Mouse (Mus musculus): Measurements from ENCODE around the gene Tcea3. TPM values are rescaled to one million over a fixed set of nuclear protein-coding genes. Genes with fewer than 3 reads are reported as not detected.

The Tcea3 gene
- polyA plus RNA-seq, 1 experiment from 2014 or later, result 23.6 TPM

DNA sequence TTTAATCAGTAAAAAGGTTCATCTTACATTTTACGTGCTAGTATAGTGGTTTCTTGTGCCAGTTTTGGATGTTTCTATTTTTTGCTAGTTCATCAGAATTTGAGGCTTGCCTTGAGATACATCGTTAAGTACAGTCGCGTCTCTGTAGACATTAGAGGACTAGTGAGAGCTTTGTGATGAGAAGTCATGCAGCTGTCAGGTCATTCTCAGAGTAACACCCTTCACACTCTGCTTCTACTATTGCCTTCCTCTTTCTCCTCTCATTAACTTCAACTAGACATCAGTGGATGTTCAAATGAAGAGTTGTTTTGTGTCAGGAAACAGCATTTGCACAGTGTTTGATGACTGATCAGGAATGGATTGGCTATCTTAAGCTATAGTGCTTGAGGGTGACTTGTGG is 65.1 kb downstream of the Tcea3 start:
- no peak overlapping the region for H3K27ac ChIP-seq (ENCODE audit: low read depth, low read length)
- peak overlapping the region; percentile 82 for H3K4me2 ChIP-seq (replicated peaks; ENCODE audit: low read depth)
- 13% methylated on average over 4 of the region's 4 CpGs for WGBS
- H3K27me3 ChIP-seq (replicated peaks; ENCODE audit: control insufficient read depth, insufficient read depth, low read length), result no peaks in the 10 kb centered on the region
- H3K9me3 ChIP-seq (ENCODE audit: control insufficient read depth), result no peaks in the 10 kb centered on the region
- TF ChIP-seq CTCF (IDR thresholded peaks at IDR 0.05; ENCODE audit: low read depth), result no peak
- H3K4me1 ChIP-seq (replicated peaks; ENCODE audit: control insufficient read depth, insufficient read depth, low read length), result 0 out of 2 replicates have a peak, but pooled peaks cover 7% of the 10 kb centered on the region
- no peak for ATAC-seq
- H3K36me3 ChIP-seq (ENCODE audit: control insufficient read depth, insufficient read depth), result peaks cover 3% of the 10 kb centered on the region; the same call in 1 of the 2 replicates
- H3K4me3 ChIP-seq (ENCODE audit: low read depth, low read length), result peak overlapping the region; percentile 92; the same call in 1 of the 2 replicates
- 0 out of 2 replicates have a peak overlapping the region, but pooled peaks have one; percentile 11 for H3K9ac ChIP-seq (ENCODE audit: low read depth, low read length)

DNA sequence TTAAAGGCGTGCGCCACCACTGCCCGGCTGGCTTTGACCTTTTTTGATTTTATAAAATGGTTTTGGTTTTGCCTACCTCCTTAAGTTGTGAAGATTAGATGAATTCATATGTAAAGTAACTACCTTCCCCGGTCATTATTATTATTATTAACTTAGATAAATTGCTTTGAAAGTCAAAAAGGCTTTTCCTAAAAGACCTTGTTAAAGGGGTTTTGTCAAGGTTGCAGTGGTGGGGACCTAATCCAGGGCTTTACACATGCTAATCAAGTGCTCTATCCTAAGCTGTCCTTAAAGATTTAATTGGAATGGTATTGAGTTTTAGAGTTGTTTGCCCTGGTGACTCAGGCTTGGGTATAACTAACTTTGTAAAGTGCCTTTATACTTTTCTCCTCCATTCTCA is 70.1 kb downstream of the Tcea3 start:
- H3K4me1 ChIP-seq (replicated peaks; ENCODE audit: control insufficient read depth, insufficient read depth, low read length), result 0 out of 2 replicates have a peak, but pooled peaks cover 7% of the 10 kb centered on the region
- H3K4me2 ChIP-seq (replicated peaks; ENCODE audit: low read depth), result no peak overlapping the region
- no peak overlapping the region for H3K9ac ChIP-seq (ENCODE audit: low read depth, low read length)
- TF ChIP-seq CTCF (IDR thresholded peaks at IDR 0.05; ENCODE audit: low read depth), result no peak
- ATAC-seq, result no peak
- H3K36me3 ChIP-seq (ENCODE audit: control insufficient read depth, insufficient read depth), result peaks cover 39% of the 10 kb centered on the region
- no peak overlapping the region for H3K27ac ChIP-seq (ENCODE audit: low read depth, low read length)
- H3K4me3 ChIP-seq (ENCODE audit: low read depth, low read length), result no peak overlapping the region
- H3K27me3 ChIP-seq (replicated peaks; ENCODE audit: control insufficient read depth, insufficient read depth, low read length), result no peaks in the 10 kb centered on the region
- WGBS, result 92% methylated on average over 4 of the region's 4 CpGs
- H3K9me3 ChIP-seq (ENCODE audit: control insufficient read depth), result no peaks in the 10 kb centered on the region

DNA sequence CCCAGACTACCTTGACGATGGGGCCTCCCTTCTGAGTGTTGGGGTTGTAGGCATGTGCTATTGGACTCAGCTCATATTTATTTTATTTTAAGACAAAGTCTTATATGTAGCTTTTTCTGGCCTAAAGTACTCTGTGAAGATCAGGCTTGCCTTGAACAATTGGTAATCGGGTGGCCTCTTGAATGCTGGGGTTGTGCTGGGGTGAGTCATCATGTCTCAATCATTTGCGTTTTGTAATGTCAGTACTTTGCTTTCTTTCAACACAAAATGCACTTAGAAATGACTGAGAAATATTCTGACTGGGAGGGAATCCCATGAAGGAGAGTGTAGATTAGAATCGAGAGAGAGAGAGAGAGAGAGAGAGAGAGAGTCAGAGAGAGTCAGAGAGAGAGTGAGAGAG is 72.5 kb downstream of the Tcea3 start:
- no peak overlapping the region; the same call in 1 of the 2 replicates for H3K27ac ChIP-seq (ENCODE audit: low read depth, low read length)
- H3K4me1 ChIP-seq (replicated peaks; ENCODE audit: control insufficient read depth, insufficient read depth, low read length), result no peaks in the 10 kb centered on the region
- no peak for TF ChIP-seq CTCF (IDR thresholded peaks at IDR 0.05; ENCODE audit: low read depth)
- H3K27me3 ChIP-seq (replicated peaks; ENCODE audit: control insufficient read depth, insufficient read depth, low read length), result no peaks in the 10 kb centered on the region
- ATAC-seq, result no peak
- no peak overlapping the region for H3K4me2 ChIP-seq (replicated peaks; ENCODE audit: low read depth)
- H3K36me3 ChIP-seq (ENCODE audit: control insufficient read depth, insufficient read depth), result peaks cover 47% of the 10 kb centered on the region
- no peaks in the 10 kb centered on the region for H3K9me3 ChIP-seq (ENCODE audit: control insufficient read depth)
- WGBS, result 60% methylated on average over 4 of the region's 4 CpGs
- no peak overlapping the region for H3K4me3 ChIP-seq (ENCODE audit: low read depth, low read length)
- no peak overlapping the region for H3K9ac ChIP-seq (ENCODE audit: low read depth, low read length)

DNA sequence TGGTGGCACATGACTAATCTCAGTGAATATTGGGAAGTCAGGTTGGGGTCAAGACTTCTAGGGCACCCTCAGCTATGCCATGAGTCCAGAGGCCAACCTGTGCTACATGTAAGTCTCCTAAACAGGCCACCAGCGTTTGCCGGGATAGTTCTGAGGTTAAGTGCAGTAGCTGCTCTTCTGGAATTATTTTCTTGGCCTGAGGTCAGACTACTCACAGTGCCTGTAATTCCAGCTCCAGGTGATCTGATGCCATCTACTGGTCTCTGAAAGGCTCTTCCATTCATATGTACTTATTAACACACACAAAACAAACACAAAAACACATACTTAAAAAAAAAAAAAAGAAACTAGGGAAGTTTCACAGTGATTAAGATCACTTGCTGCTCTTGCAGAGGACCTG is 76.7 kb downstream of the Tcea3 start:
- TF ChIP-seq CTCF (IDR thresholded peaks at IDR 0.05; ENCODE audit: low read depth), result peak; percentile 62
- WGBS, result 46% methylated on average over 2 of the region's 2 CpGs
- Histone ChIP-seq H3K4me1 (replicated peaks; ENCODE audit: control insufficient read depth, insufficient read depth, low read length) (no peaks in the 10 kb centered on the region), H3K9me3 (ENCODE audit: control insufficient read depth) (no peaks in the 10 kb centered on the region), H3K9ac (ENCODE audit: low read depth, low read length) (no peak overlapping the region), H3K4me2 (replicated peaks; ENCODE audit: low read depth) (no peak overlapping the region), H3K36me3 (ENCODE audit: control insufficient read depth, insufficient read depth) (peaks cover 30% of the 10 kb centered on the region), H3K4me3 (ENCODE audit: low read depth, low read length) (no peak overlapping the region), H3K27ac (ENCODE audit: low read depth, low read length) (no peak overlapping the region), H3K27me3 (replicated peaks; ENCODE audit: control insufficient read depth, insufficient read depth, low read length) (no peaks in the 10 kb centered on the region)
- no peak for ATAC-seq

Other genes starting within 250 kb of the Tcea3 start
- 17.1 and 18.3 TPM in 2 replicates for gene Eloa, start 226.0 kb upstream of the Tcea3 start, polyA plus RNA-seq (2015; fragmentation: Nextera tagmentation; extraction: Ambion mirVana)
- 268 and 276 TPM in 2 replicates for gene Rpl11, start 194.3 kb upstream of the Tcea3 start, polyA plus RNA-seq (2015; fragmentation: Nextera tagmentation; extraction: Ambion mirVana)
- gene Id3, start 104.2 kb upstream of the Tcea3 start, polyA plus RNA-seq (2015; fragmentation: Nextera tagmentation; extraction: Ambion mirVana), result 106 and 118 TPM in 2 replicates
- 4.1 and 4.2 TPM in 2 replicates for gene E2f2, start 75.3 kb upstream of the Tcea3 start, polyA plus RNA-seq (2015; fragmentation: Nextera tagmentation; extraction: Ambion mirVana)
- 0.95 and 1.1 TPM in 2 replicates for gene Asap3, start 41.4 kb upstream of the Tcea3 start, polyA plus RNA-seq (2015; fragmentation: Nextera tagmentation; extraction: Ambion mirVana)
- gene Zfp46, start 37.0 kb downstream of the Tcea3 start, polyA plus RNA-seq (2015; fragmentation: Nextera tagmentation; extraction: Ambion mirVana), result 6.7 and 7.5 TPM in 2 replicates
- gene Hnrnpr, start 63.2 kb downstream of the Tcea3 start, polyA plus RNA-seq (2015; fragmentation: Nextera tagmentation; extraction: Ambion mirVana), result 47.9 and 51.4 TPM in 2 replicates
- gene Htr1d, start 175.8 kb downstream of the Tcea3 start, polyA plus RNA-seq (2015; fragmentation: Nextera tagmentation; extraction: Ambion mirVana), result 0.16 and 0.37 TPM in 2 replicates
- gene 6030445D17Rik, start 214.5 kb downstream of the Tcea3 start, polyA plus RNA-seq (2015; fragmentation: Nextera tagmentation; extraction: Ambion mirVana), result 0.50 and 0.59 TPM in 2 replicates
- gene Luzp1, start 222.0 kb downstream of the Tcea3 start, polyA plus RNA-seq (2015; fragmentation: Nextera tagmentation; extraction: Ambion mirVana), result 82.9 and 100 TPM in 2 replicates